Mouse (Mus musculus) stomach, postnatal 0 days (tissue): ENCODE results near the gene Pgpep1.

Experiments used
- CTCF ChIP-seq: IDR thresholded peaks from 2 replicates; pipeline ENCODE4 v1.5.1; 2016; ENCODE audit warnings: antibody characterized with exemption, low read depth, mild to moderate bottlenecking, moderate library complexity
- EP300 ChIP-seq: optimal IDR thresholded peaks from 2 replicates; pipeline ENCODE3; 2016; ENCODE audit warnings: antibody characterized with exemption

GRCm38 (mm10) chr8:70634066-70634465, 26.1 kb downstream of the Pgpep1 start:
- TF ChIP-seq CTCF (no peak), EP300 (no peak)
